Mouse (Mus musculus) left cerebral cortex, postnatal 14 days (tissue): ENCODE results near the gene AU021092. TPM values are rescaled to one million over a fixed set of nuclear protein-coding genes. Genes with fewer than 3 reads are reported as not detected.

ENCODE experiments used
- DNase-seq, 2 experiments: peaks; one replicate each; pipeline ENCODE4 v3.0.0; 2021 to 2022; ENCODE audit warnings: low spot score in 2 of 2, mixed read lengths in 1 of 2
- intact Hi-C: fragments of 180-260 bp; cut with DNase I; formaldehyde crosslinking; loops from one replicate; pipeline ENCODE4 v1.15.1; 2025
- microRNA-seq, 2 experiments: library from miRNA; unstranded; fragments of <30 nt; microRNA quantifications; one replicate each; pipeline ENCODE4 v1.2.0; 2022
- total RNA-seq, 2 experiments: library from RNA; stranded (reverse); gene quantifications; 2 replicates each; pipeline ENCODE4 v1.2.3; 2021

The AU021092 gene
- total RNA-seq, 2 experiments from 2014 or later, result 8.8 to 11.3 TPM

DNA sequence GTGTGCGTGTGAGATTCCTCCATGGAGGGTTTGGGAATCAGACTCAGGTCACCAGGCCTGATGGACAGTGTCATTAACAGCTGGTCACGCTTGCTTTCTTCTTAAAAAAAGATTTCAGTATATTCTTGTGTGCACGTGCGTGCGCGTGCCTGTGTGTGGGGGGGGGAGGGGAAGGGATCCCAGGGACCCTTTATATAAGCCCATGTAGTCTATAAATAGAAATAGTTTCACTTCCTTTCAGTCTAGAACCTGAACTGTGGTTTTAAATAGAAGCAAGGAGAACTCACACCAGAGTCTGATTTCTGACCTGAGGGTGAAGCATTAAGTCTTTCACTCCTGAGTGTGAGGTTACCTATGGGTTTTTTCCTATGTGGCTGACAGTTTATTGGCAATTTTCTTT is 57.8 kb downstream of the AU021092 start:
- no peak for DNase-seq
- intact Hi-C loops, result no loop called here

Small RNA genes within 50 kb of the gene (microRNA-seq; reads per million reads assigned to microRNA genes)
- gene Gm23689 (0 reads per million in 2 experiments), gene Gm26095 (0 reads per million in 2 experiments), gene Mir6364 (0 reads per million in 2 experiments)

Other genes with a start within 250 kb of the AU021092 start
- gene Sept12, start 224.4 kb downstream of the AU021092 start, total RNA-seq, result not detected
- gene Smim22, start 215.0 kb downstream of the AU021092 start, total RNA-seq, result not detected
- gene Rogdi, start 208.7 kb downstream of the AU021092 start, total RNA-seq, result 100 to 1,000 TPM; 202 to 212 TPM
- gene Glyr1, start 172.4 kb downstream of the AU021092 start, total RNA-seq, result 100 to 1,000 TPM; 141 to 156 TPM
- gene Ubn1, start 172.2 kb downstream of the AU021092 start, total RNA-seq, result 10 to 100 TPM; 41.9 to 42.1 TPM
- under 1 TPM; 0.04 to 0.53 TPM for gene Ppl, start 89.9 kb downstream of the AU021092 start, total RNA-seq
- 1 to 10 TPM; 1.2 to 1.5 TPM for gene Sec14l5, start 75.2 kb downstream of the AU021092 start, total RNA-seq
- gene Nagpa, start 18.3 kb downstream of the AU021092 start, total RNA-seq, result 1 to 10 TPM; 7.4 to 10.0 TPM
- gene Alg1, start 11.3 kb upstream of the AU021092 start, total RNA-seq, result 10 to 100 TPM; 26.9 to 29.7 TPM
- 1 to 10 TPM; 3.7 to 4.2 TPM for gene Eef2kmt, start 33.7 kb upstream of the AU021092 start, total RNA-seq